Mouse (Mus musculus): Measurements from ENCODE around the gene Zdhhc6. TPM values are rescaled to one million over a fixed set of nuclear protein-coding genes. Genes with fewer than 3 reads are reported as not detected.
A peak's percentile ranks its signal among the peaks of the same experiment; 100 is the strongest.

Zdhhc6 gene
- polyA plus RNA-seq (2015; fragmentation: Nextera tagmentation; extraction: Ambion mirVana): 67.0 and 74.6 TPM in 2 replicates

- Histone ChIP-seq H3K36me3 (peaks cover 13% of the 10 kb centered on the region), H3K27ac (replicated peaks) (peak within 1 kb of the TSS; percentile 83), H3K27me3 (replicated peaks) (no peaks in the 10 kb centered on the region), H3K9ac (replicated peaks) (peak within 1 kb of the TSS; percentile 86), H3K4me3 (replicated peaks) (peak within 1 kb of the TSS; percentile 84), H3K4me1 (peaks cover 46% of the 10 kb centered on the region), H3K9me3 (replicated peaks) (no peaks in the 10 kb centered on the region), H3K4me2 (peak within 1 kb of the TSS; percentile 90)
- under 1% methylated on average over 60 of the region's 60 CpGs for WGBS
- peak; percentile 86 for ATAC-seq (ENCODE audit: low FRiP score)
Measured at GRCm38 (mm10) chr19:55315452-55316108, at the start of gene Zdhhc6. TSS of gene Zdhhc6 (minus strand) at chr19:55316032.

- no peak for ATAC-seq (ENCODE audit: low FRiP score)
- Histone ChIP-seq H3K4me1 (no peaks in the 10 kb centered on the region), H3K27ac (replicated peaks) (no peak overlapping the region), H3K4me2 (no peak overlapping the region), H3K4me3 (replicated peaks) (no peak overlapping the region), H3K36me3 (no peaks in the 10 kb centered on the region), H3K9ac (replicated peaks) (no peak overlapping the region), H3K27me3 (replicated peaks) (no peaks in the 10 kb centered on the region), H3K9me3 (replicated peaks) (no peaks in the 10 kb centered on the region)
- 92% methylated on average over 9 of the region's 9 CpGs for WGBS
Measured at GRCm38 (mm10) chr19:55362606-55363005, 46.8 kb upstream of the Zdhhc6 start.

- Histone ChIP-seq H3K4me1 (peaks cover 5% of the 10 kb centered on the region; the same call in 1 of the 2 replicates), H3K9ac (replicated peaks) (no peak overlapping the region), H3K27me3 (replicated peaks) (no peaks in the 10 kb centered on the region), H3K4me2 (no peak overlapping the region), H3K27ac (replicated peaks) (no peak overlapping the region), H3K36me3 (no peaks in the 10 kb centered on the region), H3K9me3 (replicated peaks) (no peaks in the 10 kb centered on the region), H3K4me3 (replicated peaks) (no peak overlapping the region)
- ATAC-seq (ENCODE audit: low FRiP score): no peak
- WGBS: 76% methylated on average over 9 of the region's 9 CpGs
Measured at GRCm38 (mm10) chr19:55350673-55351378, 35.0 kb upstream of the Zdhhc6 start.

- Histone ChIP-seq H3K4me1 (peaks cover 5% of the 10 kb centered on the region; the same call in 1 of the 2 replicates), H3K9ac (replicated peaks) (no peak overlapping the region), H3K4me2 (no peak overlapping the region), H3K4me3 (replicated peaks) (no peak overlapping the region), H3K36me3 (no peaks in the 10 kb centered on the region), H3K27me3 (replicated peaks) (no peaks in the 10 kb centered on the region), H3K9me3 (replicated peaks) (no peaks in the 10 kb centered on the region), H3K27ac (replicated peaks) (no peak overlapping the region)
- ATAC-seq (ENCODE audit: low FRiP score): no peak
- 90% methylated on average over 3 of the region's 3 CpGs for WGBS
Measured at GRCm38 (mm10) chr19:55348187-55348586, 32.4 kb upstream of the Zdhhc6 start.

- Histone ChIP-seq H3K27ac (replicated peaks) (no peak overlapping the region), H3K27me3 (replicated peaks) (no peaks in the 10 kb centered on the region), H3K9ac (replicated peaks) (no peak overlapping the region), H3K4me2 (no peak overlapping the region), H3K36me3 (0 out of 2 replicates have a peak, but pooled peaks cover 2% of the 10 kb centered on the region), H3K4me1 (no peaks in the 10 kb centered on the region), H3K9me3 (replicated peaks) (no peaks in the 10 kb centered on the region), H3K4me3 (replicated peaks) (no peak overlapping the region)
- ATAC-seq (ENCODE audit: low FRiP score): no peak
- WGBS: 93% methylated on average over 9 of the region's 9 CpGs
Measured at GRCm38 (mm10) chr19:55343274-55343673, 27.4 kb upstream of the Zdhhc6 start.

- Histone ChIP-seq H3K36me3 (0 out of 2 replicates have a peak, but pooled peaks cover 2% of the 10 kb centered on the region), H3K9me3 (replicated peaks) (no peaks in the 10 kb centered on the region), H3K4me2 (no peak overlapping the region), H3K4me3 (replicated peaks) (no peak overlapping the region), H3K9ac (replicated peaks) (no peak overlapping the region), H3K4me1 (no peaks in the 10 kb centered on the region), H3K27ac (replicated peaks) (no peak overlapping the region), H3K27me3 (replicated peaks) (no peaks in the 10 kb centered on the region)
- no peak for ATAC-seq (ENCODE audit: low FRiP score)
- WGBS: 93% methylated on average over 7 of the region's 7 CpGs
Measured at GRCm38 (mm10) chr19:55342423-55342822, 26.6 kb upstream of the Zdhhc6 start.

GRCm38 (mm10) chr19:55341377-55341776 is 25.5 kb upstream of the Zdhhc6 start:
- no peak for ATAC-seq (ENCODE audit: low FRiP score)
- Histone ChIP-seq H3K4me2 (no peak overlapping the region), H3K27ac (replicated peaks) (no peak overlapping the region), H3K9me3 (replicated peaks) (no peaks in the 10 kb centered on the region), H3K27me3 (replicated peaks) (no peaks in the 10 kb centered on the region), H3K4me1 (0 out of 2 replicates have a peak, but pooled peaks cover 2% of the 10 kb centered on the region), H3K36me3 (0 out of 2 replicates have a peak, but pooled peaks cover 2% of the 10 kb centered on the region), H3K4me3 (replicated peaks) (no peak overlapping the region), H3K9ac (replicated peaks) (no peak overlapping the region)
- 82% methylated on average over 3 of the region's 3 CpGs for WGBS

GRCm38 (mm10) chr19:55340521-55340920 is 24.7 kb upstream of the Zdhhc6 start:
- no peak overlapping the region for H3K27ac ChIP-seq (replicated peaks)
- no peaks in the 10 kb centered on the region for H3K27me3 ChIP-seq (replicated peaks)
- H3K9ac ChIP-seq (replicated peaks): no peak overlapping the region
- no peak overlapping the region for H3K4me2 ChIP-seq
- no peak overlapping the region for H3K4me3 ChIP-seq (replicated peaks)
- WGBS: 80% methylated on average over 6 of the region's 6 CpGs
- no peaks in the 10 kb centered on the region for H3K9me3 ChIP-seq (replicated peaks)
- H3K4me1 ChIP-seq: 0 out of 2 replicates have a peak, but pooled peaks cover 3% of the 10 kb centered on the region
- no peak for ATAC-seq (ENCODE audit: low FRiP score)
- 0 out of 2 replicates have a peak, but pooled peaks cover 2% of the 10 kb centered on the region for H3K36me3 ChIP-seq

GRCm38 (mm10) chr19:55337664-55338063 is 21.8 kb upstream of the Zdhhc6 start:
- WGBS: 92% methylated on average over 10 of the region's 10 CpGs
- no peak for ATAC-seq (ENCODE audit: low FRiP score)
- Histone ChIP-seq H3K9me3 (replicated peaks) (no peaks in the 10 kb centered on the region), H3K4me1 (0 out of 2 replicates have a peak, but pooled peaks cover 3% of the 10 kb centered on the region), H3K4me2 (no peak overlapping the region), H3K9ac (replicated peaks) (no peak overlapping the region), H3K4me3 (replicated peaks) (no peak overlapping the region), H3K36me3 (0 out of 2 replicates have a peak, but pooled peaks cover 2% of the 10 kb centered on the region), H3K27ac (replicated peaks) (no peak overlapping the region), H3K27me3 (replicated peaks) (no peaks in the 10 kb centered on the region)

- no peak overlapping the region for H3K4me3 ChIP-seq (replicated peaks)
- no peaks in the 10 kb centered on the region for H3K9me3 ChIP-seq (replicated peaks)
- no peak overlapping the region for H3K27ac ChIP-seq (replicated peaks)
- H3K36me3 ChIP-seq: no peaks in the 10 kb centered on the region
- H3K4me2 ChIP-seq: no peak overlapping the region
- WGBS: 76% methylated on average over 9 of the region's 9 CpGs
- H3K4me1 ChIP-seq: 0 out of 2 replicates have a peak, but pooled peaks cover 3% of the 10 kb centered on the region
- no peak overlapping the region for H3K9ac ChIP-seq (replicated peaks)
- H3K27me3 ChIP-seq (replicated peaks): no peaks in the 10 kb centered on the region
- ATAC-seq (ENCODE audit: low FRiP score): no peak
Measured at GRCm38 (mm10) chr19:55337066-55337465, 21.2 kb upstream of the Zdhhc6 start.

GRCm38 (mm10) chr19:55336441-55336840 is 20.6 kb upstream of the Zdhhc6 start:
- 77% methylated on average over 12 of the region's 12 CpGs for whole genome bisulfite sequencing
- Histone ChIP-seq H3K9me3 (replicated peaks) (no peaks in the 10 kb centered on the region), H3K4me2 (no peak overlapping the region), H3K36me3 (0 out of 2 replicates have a peak, but pooled peaks cover 1% of the 10 kb centered on the region), H3K27me3 (replicated peaks) (no peaks in the 10 kb centered on the region), H3K4me3 (replicated peaks) (no peak overlapping the region), H3K4me1 (0 out of 2 replicates have a peak, but pooled peaks cover 3% of the 10 kb centered on the region), H3K9ac (replicated peaks) (no peak overlapping the region), H3K27ac (replicated peaks) (no peak overlapping the region)
- ATAC-seq (ENCODE audit: low FRiP score): no peak

GRCm38 (mm10) chr19:55335881-55336280 is 20.0 kb upstream of the Zdhhc6 start:
- Histone ChIP-seq H3K4me1 (0 out of 2 replicates have a peak, but pooled peaks cover 3% of the 10 kb centered on the region), H3K36me3 (0 out of 2 replicates have a peak, but pooled peaks cover 5% of the 10 kb centered on the region), H3K9ac (replicated peaks) (no peak overlapping the region), H3K9me3 (replicated peaks) (no peaks in the 10 kb centered on the region), H3K4me3 (replicated peaks) (no peak overlapping the region), H3K27me3 (replicated peaks) (no peaks in the 10 kb centered on the region), H3K4me2 (no peak overlapping the region), H3K27ac (replicated peaks) (no peak overlapping the region)
- WGBS: 100% methylated on average over 1 of the region's 1 CpGs
- ATAC-seq (ENCODE audit: low FRiP score): no peak
